Mouse (Mus musculus) skeletal muscle tissue, adult 2 months (tissue): ENCODE data around the gene Ednra.
"Not testable (repeated sequence)": the region's sequence is repeated elsewhere in the genome, so short reads cannot be mapped to it uniquely, and the experiment has no call there.

Experiments used
- DNase-seq: peaks from one replicate; pipeline ENCODE4 v3.0.0-alpha.2; 2012; ENCODE audit warnings: low read depth, low spot score

Ednra gene

DNA sequence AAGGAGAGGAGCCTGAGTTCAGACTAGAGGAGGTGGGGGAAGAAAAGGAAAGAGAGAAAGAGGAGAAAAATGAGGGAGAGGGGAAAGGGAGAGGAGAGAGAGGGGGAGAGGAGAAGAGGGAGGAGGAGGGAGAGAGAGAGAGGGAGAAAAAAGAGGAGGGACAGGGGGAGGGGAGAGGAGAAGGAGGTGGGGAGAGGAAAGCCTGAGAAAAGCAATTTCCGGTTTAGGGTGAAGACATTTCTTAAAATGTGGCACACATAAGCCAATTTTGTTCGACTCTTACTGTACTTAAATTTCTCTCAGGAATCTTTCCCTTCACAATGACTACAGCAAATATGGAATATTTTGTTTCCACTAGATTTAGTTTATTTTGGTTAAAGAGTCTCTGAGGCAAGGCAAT is 5.3 kb downstream of the Ednra start:
- no peak for DNase-seq

- DNase-seq: no peak
These were observed 7.2 kb downstream of the Ednra start for GRCm38 (mm10) chr8:77717036-77717435.

DNA sequence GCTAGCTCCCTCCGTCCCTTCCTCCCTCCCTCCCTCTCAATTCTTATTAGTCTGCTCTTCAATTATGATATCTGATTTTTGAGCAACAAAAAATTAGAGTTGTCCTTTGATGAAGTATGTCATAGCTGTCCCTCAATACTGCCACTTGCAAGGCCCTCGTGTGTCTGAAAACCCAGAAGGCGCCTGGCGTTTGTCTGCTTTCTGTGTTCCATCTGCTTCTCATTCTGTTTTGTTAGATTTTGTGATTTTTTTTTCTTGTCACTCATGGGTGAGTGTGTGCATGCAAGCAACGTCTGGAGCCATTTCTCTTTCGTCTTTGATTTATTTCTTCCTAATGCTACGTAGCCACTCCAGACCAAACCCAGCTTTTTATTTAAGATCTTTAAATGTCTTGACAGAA is 9.8 kb downstream of the Ednra start:
- DNase-seq: no peak

DNA sequence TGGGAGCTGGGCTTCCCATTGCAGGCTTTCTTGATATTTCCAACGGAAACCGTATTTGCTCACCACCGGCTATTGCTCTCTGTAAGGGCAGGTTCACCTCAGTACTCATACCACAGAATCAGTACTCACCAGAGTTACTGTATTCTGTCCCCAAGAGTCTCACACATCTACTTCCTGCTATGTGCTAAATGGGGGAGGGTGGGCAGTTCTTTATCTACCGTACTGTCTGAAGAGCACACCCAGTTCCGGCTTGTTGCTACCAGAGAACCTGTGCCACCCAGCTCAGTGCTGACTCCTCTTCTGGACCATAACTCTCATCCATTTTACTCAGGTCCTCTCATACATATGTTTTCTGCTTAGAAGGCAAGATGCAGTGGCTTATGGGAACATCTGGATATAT is 10.6 kb downstream of the Ednra start:
- no peak for DNase-seq

DNA sequence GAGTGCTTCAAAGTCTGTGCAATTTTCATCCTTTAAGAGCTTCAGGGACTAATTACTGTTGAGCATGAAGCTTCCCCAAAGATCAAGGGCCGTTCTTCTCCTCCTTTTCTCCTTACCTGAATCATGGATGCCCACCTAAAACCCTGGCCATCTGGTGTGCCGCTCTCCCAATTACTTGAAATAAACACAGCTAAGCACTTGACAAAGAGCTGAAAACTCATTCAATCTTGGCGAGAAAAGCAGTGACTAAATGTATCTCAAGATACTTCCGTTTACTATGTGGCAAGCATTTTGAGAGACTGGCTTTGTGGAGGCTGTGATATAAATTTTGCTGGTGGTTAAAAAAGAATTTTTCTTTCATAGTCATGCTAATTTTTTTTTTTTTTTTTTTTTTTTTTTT is 19.5 kb downstream of the Ednra start:
- DNase-seq: no peak

DNA sequence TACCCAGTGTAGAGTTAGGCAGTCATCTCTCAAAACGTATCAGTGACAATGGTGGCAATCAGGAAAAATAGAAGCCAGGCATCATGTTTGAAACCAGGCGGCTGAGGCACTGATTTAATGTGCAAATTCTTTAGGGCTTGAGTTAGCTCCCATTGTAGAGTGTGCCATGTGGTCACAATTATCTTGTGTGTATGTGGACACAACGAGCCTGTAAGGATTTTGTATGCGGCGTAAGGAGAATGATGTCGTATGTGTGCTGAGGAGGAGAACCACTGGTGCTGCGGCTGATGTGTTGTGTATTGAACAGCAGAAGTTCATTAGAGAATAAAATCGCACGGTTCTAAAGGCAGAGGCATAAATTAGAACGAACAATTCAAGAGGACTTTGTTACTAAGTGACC is 26.2 kb downstream of the Ednra start:
- no peak for DNase-seq

GRCm38 (mm10) chr8:77696182-77696581 is 28.1 kb downstream of the Ednra start:
- DNase-seq: no peak

DNA sequence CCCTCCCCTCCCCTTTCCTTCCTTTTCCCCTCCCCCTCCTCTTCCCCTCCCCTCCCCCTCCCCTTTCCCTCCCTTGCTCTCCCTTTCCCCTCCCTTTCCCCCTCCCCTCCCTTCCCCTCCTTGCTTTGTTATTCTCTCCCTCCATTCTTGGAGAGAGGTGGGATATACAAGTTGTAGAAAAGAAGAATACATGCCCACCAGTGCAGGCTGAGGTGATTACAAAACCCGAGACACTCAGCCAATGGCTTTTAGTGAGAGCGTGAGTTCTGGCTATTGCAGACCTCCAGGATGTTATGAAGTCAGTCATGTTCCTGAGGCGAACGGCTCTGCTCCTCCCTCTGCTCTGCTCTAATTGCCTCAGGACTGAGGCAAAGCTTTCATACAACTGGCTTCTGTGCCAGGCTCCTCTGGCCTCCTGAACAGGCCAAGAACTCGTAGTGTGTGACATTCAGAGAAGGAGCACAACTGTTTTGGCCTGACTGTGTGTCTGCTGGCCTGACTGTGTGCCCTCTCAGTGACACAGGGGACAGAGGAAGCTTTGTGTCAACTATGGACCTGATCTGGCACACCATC is 28.7 kb downstream of the Ednra start:
- DNase-seq: no peak

DNA sequence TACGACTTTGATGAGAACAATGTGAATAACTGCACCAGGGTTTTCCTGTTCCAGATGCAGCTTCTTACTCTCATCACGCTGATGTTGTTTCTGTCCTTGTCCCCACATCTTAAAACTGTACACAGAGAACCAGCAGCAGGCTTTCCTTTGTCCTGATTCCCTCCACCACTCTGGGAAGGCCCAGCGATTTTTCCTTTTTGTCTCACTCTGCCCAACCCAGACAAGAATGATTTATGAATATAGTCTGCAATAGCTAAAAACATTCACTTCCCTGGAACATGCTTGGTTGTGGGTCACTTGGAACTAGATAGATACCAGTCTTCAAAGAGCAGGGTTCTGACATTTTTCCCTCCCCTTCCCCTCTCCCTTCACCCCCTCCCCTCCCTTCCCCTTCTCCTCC is 29.2 kb downstream of the Ednra start:
- DNase-seq: no peak

DNA sequence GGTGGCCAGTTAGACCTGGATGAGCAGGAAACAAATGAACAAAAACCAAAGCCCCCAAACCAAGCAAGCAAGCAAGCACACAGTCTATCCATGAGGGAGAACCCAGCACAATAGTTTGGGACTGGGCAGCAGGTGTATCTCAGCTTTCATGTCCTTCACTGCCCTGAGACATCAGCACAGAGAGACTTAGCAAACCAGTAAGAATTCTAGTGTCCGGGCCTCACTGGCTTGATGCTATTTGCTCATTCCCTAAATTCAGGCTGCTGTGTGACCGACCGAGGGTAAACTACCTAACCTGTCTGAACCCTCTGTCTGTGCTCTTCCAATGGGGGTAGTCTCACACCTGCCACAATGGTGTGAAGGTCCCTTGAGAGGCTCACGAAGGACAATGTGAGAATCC is 29.7 kb downstream of the Ednra start:
- no peak for DNase-seq

DNA sequence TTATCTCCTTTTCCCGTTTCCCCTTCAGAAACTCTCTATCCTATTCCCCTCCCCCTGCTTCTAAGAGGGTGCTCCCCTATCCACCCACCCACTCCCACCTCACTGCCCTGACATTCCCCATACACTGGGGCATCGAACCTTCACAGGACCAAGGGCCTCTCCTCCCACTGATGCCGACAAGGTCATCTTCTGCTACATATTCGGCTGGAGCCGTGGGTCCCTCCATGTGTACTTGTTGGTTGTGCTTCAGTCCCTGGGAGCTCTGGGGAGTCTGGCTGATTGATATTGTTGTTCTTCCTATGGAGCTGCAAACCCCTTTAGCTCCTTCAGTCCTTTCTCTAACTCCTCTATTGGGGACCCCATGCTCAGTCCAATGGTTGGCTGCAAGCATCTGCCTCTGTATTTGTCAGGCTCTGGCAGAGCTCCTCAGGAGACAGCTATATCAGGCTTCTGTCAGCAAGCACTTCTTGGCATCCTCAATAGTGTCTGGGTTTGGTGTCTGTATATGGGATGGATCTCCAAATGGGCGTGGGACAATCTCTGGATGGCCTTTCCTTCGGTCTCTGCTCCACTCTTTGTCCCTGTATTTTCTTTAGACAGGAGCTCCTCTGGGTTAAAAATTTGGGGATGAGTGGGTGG is 34.7 kb downstream of the Ednra start:
- DNase-seq: not testable (repeated sequence)

DNA sequence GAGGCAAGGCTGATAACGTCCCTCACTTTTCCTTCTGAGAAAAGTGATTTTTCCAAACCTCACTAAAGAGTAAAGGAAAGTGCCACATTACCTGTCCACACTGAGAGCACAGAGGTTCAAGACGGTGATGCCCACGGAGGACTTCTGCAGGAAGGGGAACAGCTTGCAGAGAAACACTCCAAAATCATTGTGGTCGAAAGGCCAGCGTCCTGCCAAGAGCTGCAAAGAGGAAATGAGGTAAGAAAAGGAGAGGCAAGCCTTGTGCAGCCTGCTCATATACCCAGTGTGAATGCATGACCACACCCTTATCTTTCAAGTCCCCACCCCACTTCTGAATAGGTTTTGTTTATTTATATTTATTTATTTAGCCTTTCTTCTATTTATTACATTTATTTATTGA is 35.3 kb downstream of the Ednra start:
- no peak for DNase-seq

GRCm38 (mm10) chr8:77684372-77684771 is 39.9 kb downstream of the Ednra start:
- no peak for DNase-seq

GRCm38 (mm10) chr8:77683356-77684106 is 40.7 kb downstream of the Ednra start:
- DNase-seq: no peak

GRCm38 (mm10) chr8:77682008-77682934 is 42.0 kb downstream of the Ednra start:
- no peak for DNase-seq

DNA sequence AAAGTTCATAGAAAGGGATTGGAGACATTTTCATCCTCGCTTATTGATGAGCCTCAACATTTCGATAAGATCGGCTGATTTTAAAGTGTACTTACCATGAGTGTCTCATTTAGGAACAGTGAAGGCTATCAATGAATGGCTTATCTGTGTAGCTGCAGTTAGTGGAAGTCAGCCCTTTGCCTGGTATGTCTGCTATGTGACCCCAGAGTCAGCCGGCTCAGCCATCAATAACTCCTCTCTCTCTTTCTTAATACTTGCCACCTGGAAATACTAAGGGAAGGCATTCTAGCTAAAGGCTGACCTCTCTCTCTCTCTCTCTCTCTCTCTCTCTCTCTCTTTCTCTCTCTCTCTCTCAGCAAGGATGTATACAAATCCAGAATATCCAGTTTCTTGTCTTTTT is 52.2 kb downstream of the Ednra start:
- no peak for DNase-seq

- DNase-seq: no peak
These were observed 53.5 kb downstream of the Ednra start for GRCm38 (mm10) chr8:77670612-77671363.

- no peak for DNase-seq
These were observed 56.3 kb downstream of the Ednra start for GRCm38 (mm10) chr8:77667916-77668315.

GRCm38 (mm10) chr8:77664901-77665300 is 59.4 kb downstream of the Ednra start:
- no peak for DNase-seq

- no peak for DNase-seq
These were observed 64.7 kb downstream of the Ednra start for GRCm38 (mm10) chr8:77659534-77660080.

- DNase-seq: no peak
These were observed 65.9 kb downstream of the Ednra start for GRCm38 (mm10) chr8:77658356-77658755.
